8 mouse cellular contexts compared by ENCODE assay signal in the genomic region with DNA sequence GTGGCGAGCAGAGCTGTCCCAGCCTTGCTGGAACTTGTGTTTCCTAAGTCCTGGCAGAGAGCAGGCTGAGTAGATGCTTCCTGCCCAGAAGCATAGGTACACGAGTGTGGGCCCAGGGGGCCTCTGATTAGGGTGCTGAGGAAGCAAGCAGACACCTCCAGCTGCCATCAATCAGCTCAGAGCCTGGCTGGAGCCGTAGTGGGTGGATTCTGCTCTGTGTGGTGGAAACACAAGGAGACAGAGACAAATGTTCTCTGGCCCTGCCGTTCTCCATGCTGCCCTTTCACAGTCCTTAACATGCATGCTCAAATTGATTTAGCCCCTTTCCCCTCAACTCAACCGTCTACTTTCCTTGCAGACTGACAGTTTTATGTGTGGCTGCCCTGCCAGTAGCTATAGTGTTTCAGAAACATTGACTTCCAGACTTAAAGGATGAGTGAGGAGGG.
DNase-seq lines count a peak whose midpoint lies in the region; ATAC-seq and TF ChIP-seq lines count a peak whose summit lies in the region.

No protein-coding gene starts in this region.

- WGBS in intestine, embryonic 14.5 days: 12% methylated on average over 5 of the region's 5 CpGs
- WGBS in intestine, postnatal 0 days: 19% methylated on average over 5 of the region's 5 CpGs
- 34% methylated on average over 5 of the region's 5 CpGs for WGBS in midbrain, postnatal 0 days

- peak; percentile 63 for DNase-seq in intestine, embryonic 14.5 days (ENCODE audit: low spot score)
- peak; percentile 60 to 68 for DNase-seq in heart, adult 18-20 months
- peak; percentile 54 to 66 for DNase-seq in kidney, adult 8-10 months
- DNase-seq in midbrain, postnatal 0 days (ENCODE audit: low spot score): peak; percentile 10
- DNase-seq in right cerebral cortex, postnatal 14 days: no peak
- DNase-seq in layer of hippocampus, adult 2 months (ENCODE audit: low spot score in 2 of 2): no peak
- no peak for DNase-seq in Muller cell, postnatal 12 days (ENCODE audit: inconsistent ontology term)

- no peaks in the 10 kb centered on the region for H3K27me3 ChIP-seq in intestine, embryonic 14.5 days (replicated peaks; ENCODE audit: control insufficient read depth, insufficient read depth, low read length)
- no peaks in the 10 kb centered on the region for H3K27me3 ChIP-seq in intestine, postnatal 0 days (replicated peaks; ENCODE audit: control insufficient read depth, insufficient read depth, low read length)
- H3K27me3 ChIP-seq in midbrain, postnatal 0 days (ENCODE audit: insufficient read depth, low read length): no peaks in the 10 kb centered on the region

- no peak overlapping the region; the same call in 1 of the 2 replicates for H3K4me2 ChIP-seq in intestine, embryonic 14.5 days (ENCODE audit: low read length)
- H3K4me2 ChIP-seq in intestine, postnatal 0 days (replicated peaks; ENCODE audit: low read depth): no peak overlapping the region
- no peak overlapping the region for H3K4me2 ChIP-seq in midbrain, postnatal 0 days (ENCODE audit: low read depth, low read length, poor library complexity, severe bottlenecking)

- peaks cover 20% of the 10 kb centered on the region for H3K4me1 ChIP-seq in intestine, embryonic 14.5 days (replicated peaks; ENCODE audit: control insufficient read depth, insufficient read depth, low read length)
- H3K4me1 ChIP-seq in intestine, postnatal 0 days (replicated peaks; ENCODE audit: control insufficient read depth, insufficient read depth, low read length): no peaks in the 10 kb centered on the region
- H3K4me1 ChIP-seq in midbrain, postnatal 0 days (ENCODE audit: insufficient read depth, low read length): no peaks in the 10 kb centered on the region

- no peaks in the 10 kb centered on the region for H3K36me3 ChIP-seq in intestine, embryonic 14.5 days (ENCODE audit: control insufficient read depth, insufficient read depth, low read length)
- H3K36me3 ChIP-seq in intestine, postnatal 0 days (ENCODE audit: control insufficient read depth, insufficient read depth): no peaks in the 10 kb centered on the region
- H3K36me3 ChIP-seq in midbrain, postnatal 0 days (ENCODE audit: insufficient read depth, low read length): no peaks in the 10 kb centered on the region

- H3K27ac ChIP-seq in intestine, embryonic 14.5 days (ENCODE audit: low read depth): peak overlapping the region; percentile 36; the same call in 1 of the 2 replicates
- no peak overlapping the region for H3K27ac ChIP-seq in intestine, postnatal 0 days (ENCODE audit: low read depth, low read length)
- H3K27ac ChIP-seq in midbrain, postnatal 0 days (ENCODE audit: low read depth, low read length): no peak overlapping the region
- H3K27ac ChIP-seq in layer of hippocampus, adult 2 months: no peak overlapping the region

- no peaks in the 10 kb centered on the region for H3K9me3 ChIP-seq in intestine, embryonic 14.5 days (ENCODE audit: control insufficient read depth, low read length)
- H3K9me3 ChIP-seq in intestine, postnatal 0 days (ENCODE audit: control insufficient read depth): no peaks in the 10 kb centered on the region
- H3K9me3 ChIP-seq in midbrain, postnatal 0 days (ENCODE audit: low read length): no peaks in the 10 kb centered on the region

- ATAC-seq in intestine, embryonic 14.5 days (replicated peaks; ENCODE audit: low FRiP score, low TSS enrichment, low read depth): peak; percentile 54
- ATAC-seq in intestine, postnatal 0 days: no peak
- ATAC-seq in midbrain, postnatal 0 days (ENCODE audit: low FRiP score): no peak

- no peak overlapping the region for H3K4me3 ChIP-seq in intestine, embryonic 14.5 days (ENCODE audit: low read depth, low read length)
- H3K4me3 ChIP-seq in intestine, postnatal 0 days (ENCODE audit: low read depth, low read length): no peak overlapping the region
- H3K4me3 ChIP-seq in midbrain, postnatal 0 days (ENCODE audit: low read depth, low read length): no peak overlapping the region
- no peak overlapping the region for H3K4me3 ChIP-seq in layer of hippocampus, adult 2 months

- no peak for TF ChIP-seq CTCF in intestine, postnatal 0 days (IDR thresholded peaks at IDR 0.05; ENCODE audit: low read depth)
- TF ChIP-seq CTCF in midbrain, postnatal 0 days (IDR thresholded peaks at IDR 0.05): no peak
- TF ChIP-seq CTCF in layer of hippocampus, adult 2 months (conservative IDR thresholded peaks at IDR 0.05): no peak

- no peak overlapping the region for H3K9ac ChIP-seq in intestine, embryonic 14.5 days (ENCODE audit: low read length)
- H3K9ac ChIP-seq in intestine, postnatal 0 days (ENCODE audit: low read depth, low read length): no peak overlapping the region
- H3K9ac ChIP-seq in midbrain, postnatal 0 days (replicated peaks; ENCODE audit: low read length, poor library complexity, severe bottlenecking): no peak overlapping the region

Comparison
In these comparisons a context has a peak if more than half of its experiments do, and no peak if none do; other contexts are left out.
1. DNase-seq: peak in intestine, embryonic 14.5 days (single experiment), heart, adult 18-20 months (2 of 2), kidney, adult 8-10 months (2 of 2) and midbrain, postnatal 0 days (single experiment); none in right cerebral cortex, postnatal 14 days (single experiment), layer of hippocampus, adult 2 months (0 of 2) and Muller cell, postnatal 12 days (single experiment).